Mouse (Mus musculus) fat pad, adult 2 months (tissue): ENCODE measurements around the gene Cacna1c.
A peak's percentile ranks its signal among the peaks of the same experiment; 100 is the strongest.

Experiments used
- DNase-seq: peaks from one replicate; pipeline ENCODE4 v3.0.0-alpha.2; 2011; ENCODE audit warnings: low read depth, low spot score; ENCODE audit errors: extremely low read depth

The Cacna1c gene

GRCm38 (mm10) chr6:119058896-119059295, 137.3 kb downstream of the Cacna1c start:
- DNase-seq: no peak

GRCm38 (mm10) chr6:119058461-119058860, 137.8 kb downstream of the Cacna1c start:
- DNase-seq: no peak

- no peak for DNase-seq
Measured at GRCm38 (mm10) chr6:119057076-119057479, 139.1 kb downstream of the Cacna1c start.

GRCm38 (mm10) chr6:119052801-119053200, 143.4 kb downstream of the Cacna1c start:
- DNase-seq: no peak

GRCm38 (mm10) chr6:119052366-119052765, 143.9 kb downstream of the Cacna1c start:
- DNase-seq: no peak

- DNase-seq: peak; percentile 11
Measured at GRCm38 (mm10) chr6:119051721-119052120, 144.5 kb downstream of the Cacna1c start.

- no peak for DNase-seq
Measured at GRCm38 (mm10) chr6:119047340-119047739, 148.9 kb downstream of the Cacna1c start.

- DNase-seq: no peak
Measured at GRCm38 (mm10) chr6:119045498-119045897, 150.7 kb downstream of the Cacna1c start.

GRCm38 (mm10) chr6:119044148-119044547, 152.1 kb downstream of the Cacna1c start:
- no peak for DNase-seq

- DNase-seq: no peak
Measured at GRCm38 (mm10) chr6:119042803-119043202, 153.4 kb downstream of the Cacna1c start.

- DNase-seq: no peak
Measured at GRCm38 (mm10) chr6:119040961-119041360, 155.3 kb downstream of the Cacna1c start.

GRCm38 (mm10) chr6:119039815-119040214, 156.4 kb downstream of the Cacna1c start:
- no peak for DNase-seq

GRCm38 (mm10) chr6:119039293-119039692, 156.9 kb downstream of the Cacna1c start:
- DNase-seq: no peak

GRCm38 (mm10) chr6:119037815-119038214, 158.4 kb downstream of the Cacna1c start:
- DNase-seq: no peak

- no peak for DNase-seq
Measured at GRCm38 (mm10) chr6:119037047-119037446, 159.2 kb downstream of the Cacna1c start.

GRCm38 (mm10) chr6:119035361-119035760, 160.9 kb downstream of the Cacna1c start:
- no peak for DNase-seq

- DNase-seq: no peak
Measured at GRCm38 (mm10) chr6:119034947-119035346, 161.3 kb downstream of the Cacna1c start.

- DNase-seq: no peak
Measured at GRCm38 (mm10) chr6:119027880-119028279, 168.3 kb downstream of the Cacna1c start.

GRCm38 (mm10) chr6:119022850-119023249, 173.4 kb downstream of the Cacna1c start:
- no peak for DNase-seq

- DNase-seq: no peak
Measured at GRCm38 (mm10) chr6:119021226-119021625, 175.0 kb downstream of the Cacna1c start.

- no peak for DNase-seq
Measured at GRCm38 (mm10) chr6:119018956-119019355, 177.3 kb downstream of the Cacna1c start.

GRCm38 (mm10) chr6:119018256-119018655, 178.0 kb downstream of the Cacna1c start:
- DNase-seq: no peak

GRCm38 (mm10) chr6:119017498-119017897, 178.7 kb downstream of the Cacna1c start:
- no peak for DNase-seq

- DNase-seq: no peak
Measured at GRCm38 (mm10) chr6:119015346-119015745, 180.9 kb downstream of the Cacna1c start.
